Mouse (Mus musculus): ENCODE results near the gene Vti1b. TPM values are rescaled to one million over a fixed set of nuclear protein-coding genes. Genes with fewer than 3 reads are reported as not detected.
"Not testable (repeated sequence)": the region's sequence is repeated elsewhere in the genome, so short reads cannot be mapped to it uniquely, and the experiment has no call there.

The Vti1b gene
- polyA plus RNA-seq, 1 experiment from 2014 or later = 83.6 TPM

- 4% methylated on average over 14 of the region's 14 CpGs for WGBS
- H3K9me3 ChIP-seq (ENCODE audit: control insufficient read depth, low read depth, low read length) = no peaks in the 10 kb centered on the region
- H3K4me2 ChIP-seq (replicated peaks; ENCODE audit: low read depth, low read length) = peak overlapping the region; percentile 67
- H3K4me1 ChIP-seq (ENCODE audit: control insufficient read depth, insufficient read depth, low read length) = peaks cover 6% of the 10 kb centered on the region; the same call in 1 of the 2 replicates
- peak overlapping the region; percentile 55 for H3K4me3 ChIP-seq (ENCODE audit: low read depth, low read length)
- peak overlapping the region; percentile 28; the same call in 1 of the 2 replicates for H3K27ac ChIP-seq (ENCODE audit: low read length)
- peak; percentile 86 for ATAC-seq (ENCODE audit: insufficient number of reproducible peaks, insufficient read depth, low FRiP score, low read depth)
- no peaks in the 10 kb centered on the region for H3K27me3 ChIP-seq (ENCODE audit: control insufficient read depth, insufficient read depth, low read length)
- peak overlapping the region; percentile 31; the same call in 1 of the 2 replicates for H3K9ac ChIP-seq (replicated peaks; ENCODE audit: low read depth, low read length)
- H3K36me3 ChIP-seq (ENCODE audit: control insufficient read depth, insufficient read depth, low read length) = peaks cover 15% of the 10 kb centered on the region; the same call in 1 of the 2 replicates
Measured at GRCm38 (mm10) chr12:79191701-79192100, 19.2 kb upstream of the Vti1b start.

- Histone ChIP-seq H3K27ac (ENCODE audit: low read length) (peak overlapping the region; percentile 28; the same call in 1 of the 2 replicates), H3K4me1 (ENCODE audit: control insufficient read depth, insufficient read depth, low read length) (peaks cover 6% of the 10 kb centered on the region; the same call in 1 of the 2 replicates), H3K36me3 (ENCODE audit: control insufficient read depth, insufficient read depth, low read length) (peaks cover 21% of the 10 kb centered on the region), H3K4me2 (replicated peaks; ENCODE audit: low read depth, low read length) (peak overlapping the region; percentile 67), H3K27me3 (ENCODE audit: control insufficient read depth, insufficient read depth, low read length) (no peaks in the 10 kb centered on the region), H3K9ac (replicated peaks; ENCODE audit: low read depth, low read length) (peak overlapping the region; percentile 31; the same call in 1 of the 2 replicates), H3K9me3 (ENCODE audit: control insufficient read depth, low read depth, low read length) (no peaks in the 10 kb centered on the region), H3K4me3 (ENCODE audit: low read depth, low read length) (peak overlapping the region; percentile 55)
- ATAC-seq (ENCODE audit: insufficient number of reproducible peaks, insufficient read depth, low FRiP score, low read depth) = peak; percentile 91
- WGBS = under 1% methylated on average over 18 of the region's 18 CpGs
Measured at GRCm38 (mm10) chr12:79190931-79191673, 18.6 kb upstream of the Vti1b start.

- H3K27me3 ChIP-seq (ENCODE audit: control insufficient read depth, insufficient read depth, low read length); H3K9me3 ChIP-seq (ENCODE audit: control insufficient read depth, low read depth, low read length); H3K9ac ChIP-seq (replicated peaks; ENCODE audit: low read depth, low read length); H3K4me3 ChIP-seq (ENCODE audit: low read depth, low read length); H3K4me1 ChIP-seq (ENCODE audit: control insufficient read depth, insufficient read depth, low read length); H3K27ac ChIP-seq (ENCODE audit: low read length); H3K4me2 ChIP-seq (replicated peaks; ENCODE audit: low read depth, low read length); ATAC-seq (ENCODE audit: insufficient number of reproducible peaks, insufficient read depth, low FRiP score, low read depth): not testable (repeated sequence)
- H3K36me3 ChIP-seq (ENCODE audit: control insufficient read depth, insufficient read depth, low read length) = peaks cover 63% of the 10 kb centered on the region
- WGBS = 79% methylated on average over 5 of the region's 6 CpGs
Measured at GRCm38 (mm10) chr12:79185160-79185559, 12.7 kb upstream of the Vti1b start.

DNA sequence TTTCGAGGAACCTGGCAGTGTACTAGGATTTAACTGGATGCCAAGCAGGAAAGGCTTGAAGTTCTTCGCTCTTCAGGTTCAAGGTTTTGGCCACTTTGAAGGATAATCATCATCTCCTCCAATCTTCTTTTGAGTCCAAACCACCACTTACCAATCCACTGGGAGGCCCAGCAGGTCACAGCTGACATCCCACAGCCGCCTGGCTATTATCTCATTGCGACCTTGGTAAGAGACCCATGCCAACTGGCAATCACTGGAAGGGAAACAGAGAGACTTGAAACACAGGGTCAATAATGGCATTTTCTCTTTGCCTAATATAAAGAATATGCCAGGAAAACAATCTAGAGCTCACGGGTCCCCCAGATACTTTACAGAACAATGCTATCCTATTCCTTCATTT, 3.5 kb upstream of the Vti1b start:
- no peak for ATAC-seq (ENCODE audit: insufficient number of reproducible peaks, insufficient read depth, low FRiP score, low read depth)
- Histone ChIP-seq H3K36me3 (ENCODE audit: control insufficient read depth, insufficient read depth, low read length) (peaks cover 14% of the 10 kb centered on the region; the same call in 1 of the 2 replicates), H3K4me2 (replicated peaks; ENCODE audit: low read depth, low read length) (no peak overlapping the region), H3K27ac (ENCODE audit: low read length) (no peak overlapping the region), H3K4me3 (ENCODE audit: low read depth, low read length) (no peak overlapping the region), H3K9ac (replicated peaks; ENCODE audit: low read depth, low read length) (no peak overlapping the region), H3K27me3 (ENCODE audit: control insufficient read depth, insufficient read depth, low read length) (no peaks in the 10 kb centered on the region), H3K9me3 (ENCODE audit: control insufficient read depth, low read depth, low read length) (no peaks in the 10 kb centered on the region), H3K4me1 (ENCODE audit: control insufficient read depth, insufficient read depth, low read length) (peaks cover 6% of the 10 kb centered on the region; the same call in 1 of the 2 replicates)
- WGBS = 89% methylated on average over 5 of the region's 5 CpGs

DNA sequence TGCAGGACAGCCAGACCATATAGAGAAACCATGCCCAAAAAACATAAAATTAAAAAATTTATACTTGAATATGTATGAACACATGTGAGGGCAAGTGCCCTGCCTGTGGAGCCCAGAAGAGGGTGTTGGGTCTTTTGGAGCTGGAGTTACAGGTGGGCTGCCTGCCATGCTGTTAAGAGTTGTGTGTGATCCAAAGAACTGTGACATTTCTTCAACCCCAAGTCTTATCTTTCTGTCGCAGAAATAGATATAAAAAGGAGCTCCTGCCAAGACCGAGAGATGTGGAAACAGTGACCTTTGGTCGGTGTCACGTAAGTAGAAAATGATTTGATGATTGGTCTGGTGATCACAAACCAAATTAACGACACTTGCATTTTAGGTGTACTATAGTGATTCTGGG, 1.3 kb upstream of the Vti1b start:
- Histone ChIP-seq H3K4me2 (replicated peaks; ENCODE audit: low read depth, low read length) (no peak overlapping the region), H3K4me3 (ENCODE audit: low read depth, low read length) (no peak overlapping the region), H3K27ac (ENCODE audit: low read length) (no peak overlapping the region), H3K9ac (replicated peaks; ENCODE audit: low read depth, low read length) (no peak overlapping the region), H3K36me3 (ENCODE audit: control insufficient read depth, insufficient read depth, low read length) (peaks cover 9% of the 10 kb centered on the region; the same call in 1 of the 2 replicates), H3K27me3 (ENCODE audit: control insufficient read depth, insufficient read depth, low read length) (no peaks in the 10 kb centered on the region), H3K4me1 (ENCODE audit: control insufficient read depth, insufficient read depth, low read length) (peaks cover 6% of the 10 kb centered on the region; the same call in 1 of the 2 replicates), H3K9me3 (ENCODE audit: control insufficient read depth, low read depth, low read length) (no peaks in the 10 kb centered on the region)
- 77% methylated on average over 5 of the region's 5 CpGs for WGBS
- no peak for ATAC-seq (ENCODE audit: insufficient number of reproducible peaks, insufficient read depth, low FRiP score, low read depth)

DNA sequence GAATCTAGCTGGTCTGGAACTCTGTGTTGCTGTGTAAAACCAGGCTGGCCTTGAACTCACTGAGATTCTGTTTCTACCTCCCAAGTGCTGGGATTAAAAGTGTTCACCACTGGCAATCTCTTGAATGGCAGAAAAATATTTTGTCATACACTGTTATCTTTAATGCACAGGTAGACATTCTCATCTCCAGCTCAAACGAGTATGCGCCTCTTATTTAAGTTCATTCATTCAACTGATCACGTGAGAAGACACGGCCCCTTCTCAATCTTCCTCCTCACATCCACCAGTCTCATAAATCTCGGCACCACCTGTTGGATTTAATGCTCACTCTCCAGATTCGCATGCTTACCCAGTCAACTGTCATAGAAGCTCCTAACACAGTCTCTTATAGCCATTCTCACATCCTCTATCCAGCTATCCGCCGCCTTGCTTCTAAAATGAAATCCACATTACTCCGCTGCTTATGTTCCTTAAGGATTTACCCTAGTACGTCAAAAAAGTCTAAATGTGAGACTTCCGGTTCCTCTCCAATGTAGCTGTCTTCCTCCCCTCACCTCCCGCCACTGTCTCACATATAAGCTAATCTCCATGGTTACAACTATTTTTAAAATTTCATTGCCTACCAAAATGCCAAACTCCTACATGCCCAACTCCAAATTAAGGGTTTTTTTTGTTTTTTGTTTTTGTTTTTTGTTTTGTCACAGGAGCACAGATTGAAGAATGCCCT, 1.0 kb downstream of the Vti1b start:
- ATAC-seq (ENCODE audit: insufficient number of reproducible peaks, insufficient read depth, low FRiP score, low read depth) = no peak
- peaks cover 6% of the 10 kb centered on the region; the same call in 1 of the 2 replicates for H3K4me1 ChIP-seq (ENCODE audit: control insufficient read depth, insufficient read depth, low read length)
- H3K27ac ChIP-seq (ENCODE audit: low read length) = peak overlapping the region; percentile 95
- peak overlapping the region; percentile 66 for H3K4me2 ChIP-seq (replicated peaks; ENCODE audit: low read depth, low read length)
- peaks cover 9% of the 10 kb centered on the region; the same call in 1 of the 2 replicates for H3K36me3 ChIP-seq (ENCODE audit: control insufficient read depth, insufficient read depth, low read length)
- H3K9me3 ChIP-seq (ENCODE audit: control insufficient read depth, low read depth, low read length) = no peaks in the 10 kb centered on the region
- H3K4me3 ChIP-seq (ENCODE audit: low read depth, low read length) = peak overlapping the region; percentile 91
- no peaks in the 10 kb centered on the region for H3K27me3 ChIP-seq (ENCODE audit: control insufficient read depth, insufficient read depth, low read length)
- WGBS = 25% methylated on average over 12 of the region's 12 CpGs
- H3K9ac ChIP-seq (replicated peaks; ENCODE audit: low read depth, low read length) = peak overlapping the region; percentile 76

DNA sequence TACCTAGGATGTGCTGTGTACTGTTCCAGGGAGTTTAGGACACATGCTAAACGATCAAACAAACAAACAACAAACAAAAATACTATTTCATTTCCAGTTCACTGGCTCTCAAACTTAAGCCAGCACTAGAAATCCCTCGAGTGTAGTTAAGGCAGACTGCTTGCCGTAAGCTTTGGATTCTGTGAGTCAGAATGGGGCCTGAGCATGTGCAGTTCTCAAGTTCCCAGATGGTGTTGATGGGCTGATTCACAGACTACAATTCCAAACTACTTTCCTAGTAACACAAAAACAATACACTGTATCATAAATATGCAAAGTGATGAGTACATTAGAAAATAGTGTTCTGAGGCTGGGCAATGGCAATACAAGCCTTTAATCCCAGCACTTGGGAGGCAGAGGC, 2.0 kb downstream of the Vti1b start:
- 87% methylated on average over 3 of the region's 3 CpGs for WGBS
- no peak for ATAC-seq (ENCODE audit: insufficient number of reproducible peaks, insufficient read depth, low FRiP score, low read depth)
- Histone ChIP-seq H3K9me3 (ENCODE audit: control insufficient read depth, low read depth, low read length) (no peaks in the 10 kb centered on the region), H3K27me3 (ENCODE audit: control insufficient read depth, insufficient read depth, low read length) (no peaks in the 10 kb centered on the region), H3K36me3 (ENCODE audit: control insufficient read depth, insufficient read depth, low read length) (peaks cover 10% of the 10 kb centered on the region; the same call in 1 of the 2 replicates), H3K9ac (replicated peaks; ENCODE audit: low read depth, low read length) (no peak overlapping the region), H3K4me1 (ENCODE audit: control insufficient read depth, insufficient read depth, low read length) (peaks cover 6% of the 10 kb centered on the region; the same call in 1 of the 2 replicates), H3K4me2 (replicated peaks; ENCODE audit: low read depth, low read length) (no peak overlapping the region), H3K27ac (ENCODE audit: low read length) (no peak overlapping the region), H3K4me3 (ENCODE audit: low read depth, low read length) (no peak overlapping the region)

GRCm38 (mm10) chr12:79169173-79169572, 3.3 kb downstream of the Vti1b start:
- Histone ChIP-seq H3K4me3 (ENCODE audit: low read depth, low read length) (no peak overlapping the region), H3K9ac (replicated peaks; ENCODE audit: low read depth, low read length) (no peak overlapping the region), H3K36me3 (ENCODE audit: control insufficient read depth, insufficient read depth, low read length) (peaks cover 10% of the 10 kb centered on the region), H3K27ac (ENCODE audit: low read length) (no peak overlapping the region), H3K4me1 (ENCODE audit: control insufficient read depth, insufficient read depth, low read length) (peaks cover 6% of the 10 kb centered on the region; the same call in 1 of the 2 replicates), H3K9me3 (ENCODE audit: control insufficient read depth, low read depth, low read length) (no peaks in the 10 kb centered on the region), H3K4me2 (replicated peaks; ENCODE audit: low read depth, low read length) (no peak overlapping the region), H3K27me3 (ENCODE audit: control insufficient read depth, insufficient read depth, low read length) (no peaks in the 10 kb centered on the region)
- no peak for ATAC-seq (ENCODE audit: insufficient number of reproducible peaks, insufficient read depth, low FRiP score, low read depth)

All from stomach, embryonic 14.5 days (tissue).